Mouse (Mus musculus) liver, adult (tissue): Measurements from ENCODE around the gene Map2.

Source experiments
- GATA4 ChIP-seq: IDR thresholded peaks from 2 replicates; pipeline ENCODE4 v1.6.1; 2014; ENCODE audit warnings: mild to moderate bottlenecking, low read length; ENCODE audit not compliant: insufficient replicate concordance

The Map2 gene

DNA sequence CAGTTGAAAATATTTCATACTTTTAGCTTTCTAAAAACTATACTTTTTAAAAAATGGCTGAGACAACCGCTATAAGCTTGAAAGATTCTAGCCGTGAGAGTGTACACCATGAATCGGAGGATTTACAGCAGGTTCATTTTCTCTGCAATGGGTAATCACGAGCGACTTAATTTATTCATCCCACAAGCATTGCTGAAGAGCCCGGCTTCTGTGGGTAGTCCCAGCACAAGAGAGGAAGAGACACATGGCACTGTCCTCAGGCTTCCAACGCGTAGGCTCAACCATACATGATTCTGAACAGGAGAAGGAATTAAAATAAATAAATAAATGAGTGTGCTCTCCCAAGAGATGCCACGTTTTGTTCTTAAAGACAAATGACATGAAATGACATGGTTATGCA is 148.4 kb downstream of the Map2 start:
- no peak for TF ChIP-seq GATA4

DNA sequence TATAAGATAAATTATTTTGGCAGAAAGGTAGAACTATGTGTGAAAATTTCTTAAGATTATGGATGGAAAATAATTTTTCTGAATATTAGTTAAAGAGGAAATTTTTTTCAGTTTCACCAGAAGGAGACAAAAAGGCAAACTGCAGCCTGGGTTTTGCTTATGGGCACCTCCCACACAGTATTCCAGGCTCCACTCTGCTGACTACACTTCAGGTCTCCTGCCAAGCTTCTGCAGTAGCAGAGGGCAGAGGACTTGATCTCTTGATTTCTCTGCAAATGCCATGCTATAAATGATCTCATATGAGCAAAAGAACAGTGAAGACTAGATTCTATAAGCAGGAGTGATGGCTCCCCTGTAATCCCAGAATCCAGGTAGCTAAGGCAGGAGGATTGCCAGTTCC is 149.9 kb downstream of the Map2 start:
- no peak for TF ChIP-seq GATA4

DNA sequence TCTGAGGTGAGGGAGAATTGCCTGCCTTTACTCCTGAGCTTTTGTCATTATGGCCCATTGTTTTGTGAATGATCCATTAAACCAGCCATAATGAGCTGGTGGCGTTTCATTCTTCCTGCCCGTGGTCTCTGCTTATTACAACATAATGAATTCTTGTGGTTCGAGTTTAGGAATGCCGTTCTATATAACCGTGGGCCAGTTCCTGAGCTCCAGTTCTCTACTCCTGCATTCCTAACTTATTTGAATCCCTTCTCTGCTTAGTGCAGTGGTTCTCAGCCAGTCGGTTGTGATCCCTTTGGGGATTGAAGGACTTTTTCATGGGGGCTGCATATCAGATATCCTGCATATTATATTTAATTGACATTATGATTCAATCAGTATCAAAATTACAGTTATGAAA is 153.9 kb downstream of the Map2 start:
- no peak for TF ChIP-seq GATA4

- TF ChIP-seq GATA4 = no peak
Measured at GRCm38 (mm10) chr1:66329534-66329933, 154.5 kb downstream of the Map2 start.

DNA sequence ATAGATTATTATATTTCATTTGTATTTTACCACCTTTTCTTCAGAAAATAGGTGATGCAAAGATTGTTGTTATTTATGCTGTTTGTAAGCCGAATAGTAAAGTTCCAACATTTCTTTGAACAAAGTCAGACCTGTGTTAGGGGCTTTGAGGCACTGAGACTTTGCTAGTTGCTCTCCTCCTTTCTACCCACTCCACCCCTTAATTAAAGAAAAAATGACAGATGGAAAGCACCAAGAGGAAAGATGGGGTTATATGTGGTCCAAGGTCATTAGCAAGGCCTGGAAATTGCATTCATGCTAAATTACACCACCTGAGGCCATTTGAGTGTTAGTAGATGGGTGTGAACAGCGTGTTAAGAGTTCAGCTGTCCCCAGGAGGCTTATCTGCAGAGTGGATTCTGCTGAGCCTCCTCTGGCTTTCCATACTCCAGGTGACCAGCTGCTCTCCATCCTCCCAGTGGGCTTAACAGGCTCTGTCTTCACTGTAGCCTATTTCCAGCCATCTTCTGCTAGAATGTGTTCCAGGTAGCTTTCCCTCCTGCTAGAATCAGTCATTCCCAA is 160.7 kb downstream of the Map2 start:
- no peak for TF ChIP-seq GATA4

- TF ChIP-seq GATA4 = no peak
Measured at GRCm38 (mm10) chr1:66339213-66339612, 164.1 kb downstream of the Map2 start.

GRCm38 (mm10) chr1:66348404-66349165 is 173.5 kb downstream of the Map2 start:
- no peak for TF ChIP-seq GATA4

DNA sequence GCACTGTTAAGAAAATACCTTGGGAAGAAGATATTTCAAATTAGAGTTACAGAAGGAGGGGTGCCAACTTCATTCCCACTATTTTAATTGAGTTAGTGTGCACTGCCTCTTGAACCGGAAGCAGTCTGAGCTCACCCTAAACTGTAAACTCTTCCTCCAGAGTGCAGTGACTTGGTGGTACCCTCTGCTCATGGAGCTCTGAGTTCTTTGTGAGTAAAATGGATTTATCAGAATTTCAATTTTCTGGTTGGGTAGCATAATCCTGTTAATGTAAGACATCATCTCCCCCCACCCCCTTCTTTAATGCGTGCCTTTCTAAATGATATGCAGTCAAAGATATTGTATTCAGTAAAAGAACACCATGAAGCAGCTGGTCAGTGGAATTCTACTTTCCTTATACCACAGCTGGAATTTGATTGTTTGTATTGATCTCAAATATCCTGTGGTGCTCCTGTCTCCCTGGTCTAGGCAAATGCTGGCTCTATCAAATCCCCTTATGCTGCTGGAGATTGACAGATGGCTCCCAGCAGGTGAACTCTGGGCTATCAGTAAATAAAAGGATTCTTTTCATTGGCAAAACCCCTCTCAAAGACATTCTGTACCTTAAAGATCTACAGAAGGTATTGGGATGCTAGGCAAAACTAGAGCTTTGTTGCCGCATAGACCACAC is 174.2 kb downstream of the Map2 start:
- no peak for TF ChIP-seq GATA4

- no peak for TF ChIP-seq GATA4
Measured at GRCm38 (mm10) chr1:66351366-66351765, 176.3 kb downstream of the Map2 start.

- no peak for TF ChIP-seq GATA4
Measured at GRCm38 (mm10) chr1:66361799-66362198, 186.7 kb downstream of the Map2 start.

DNA sequence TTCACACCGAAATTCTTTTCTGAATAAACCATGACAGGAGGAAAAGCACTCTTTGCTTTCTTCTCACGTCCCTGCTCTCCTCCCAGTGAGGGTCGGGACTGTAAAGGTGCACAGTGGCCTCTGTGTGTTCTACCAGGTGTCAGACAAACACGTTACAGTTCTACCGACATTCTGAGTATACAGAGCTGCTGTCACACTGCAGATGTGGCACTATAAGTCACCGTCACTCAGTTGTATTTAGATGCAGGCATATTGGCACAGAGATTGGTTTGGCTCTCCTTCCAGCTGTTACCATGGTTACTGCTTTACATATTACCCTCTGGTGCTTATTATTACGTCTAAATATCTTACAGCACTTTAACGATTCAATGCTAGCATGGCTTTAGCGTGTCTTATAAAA is 188.2 kb downstream of the Map2 start:
- TF ChIP-seq GATA4 = no peak

- no peak for TF ChIP-seq GATA4
Measured at GRCm38 (mm10) chr1:66364386-66364785, 189.3 kb downstream of the Map2 start.

GRCm38 (mm10) chr1:66365600-66365999 is 190.5 kb downstream of the Map2 start:
- no peak for TF ChIP-seq GATA4

- TF ChIP-seq GATA4 = no peak
Measured at GRCm38 (mm10) chr1:66369486-66369885, 194.4 kb downstream of the Map2 start.

DNA sequence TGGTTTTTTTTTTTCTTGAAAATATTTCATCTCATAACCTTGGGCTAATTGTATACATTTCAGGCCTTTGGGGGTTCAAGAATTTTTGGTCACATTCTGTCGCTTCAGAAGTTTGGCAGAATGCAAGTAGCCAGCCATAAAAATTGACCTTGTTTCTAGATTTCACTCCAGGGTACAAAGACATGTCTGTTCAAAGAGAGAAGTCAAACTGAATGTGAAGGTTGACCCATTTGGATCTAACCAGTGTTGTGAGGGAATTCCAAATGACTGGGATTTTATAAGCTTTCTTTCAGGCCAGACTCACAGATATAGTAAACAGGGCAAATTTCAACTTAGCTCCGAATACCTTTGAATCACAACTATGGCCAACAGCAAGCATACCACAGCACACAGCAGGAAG is 196.3 kb downstream of the Map2 start:
- TF ChIP-seq GATA4 = no peak

- TF ChIP-seq GATA4 = no peak
Measured at GRCm38 (mm10) chr1:66386321-66386720, 211.2 kb downstream of the Map2 start.

DNA sequence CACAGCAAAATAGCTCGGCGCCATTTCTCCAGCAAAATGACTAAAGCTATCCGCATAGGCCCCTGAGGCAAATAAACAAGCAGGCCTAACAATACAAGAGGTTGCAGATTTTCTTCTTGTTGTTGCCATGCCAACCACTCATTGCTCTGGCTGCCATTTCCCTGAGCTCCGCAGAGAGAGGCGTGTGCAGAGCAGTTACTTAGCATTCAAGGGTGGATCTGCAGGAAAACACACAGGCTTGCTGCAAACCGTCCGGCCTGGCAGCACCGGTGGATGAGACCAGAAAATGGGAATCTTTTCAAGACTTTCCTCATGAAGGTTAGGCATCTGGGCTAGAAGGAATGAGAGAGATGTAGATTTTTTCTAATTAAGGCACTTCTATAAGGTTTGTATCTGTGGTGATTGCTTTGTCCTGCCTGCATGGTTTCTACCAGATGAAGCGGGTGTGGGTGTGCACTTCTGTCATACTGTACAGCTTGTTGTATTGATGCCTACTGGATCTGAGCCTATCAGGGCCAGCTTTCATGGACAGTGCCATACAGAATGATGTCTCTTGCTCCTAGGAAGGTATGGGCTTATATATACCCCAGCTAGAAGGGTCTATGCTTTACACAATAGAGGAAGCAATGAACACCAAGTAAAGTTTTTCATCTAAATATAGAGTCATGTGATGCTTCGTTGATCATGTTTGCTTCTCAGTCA is 211.8 kb downstream of the Map2 start:
- TF ChIP-seq GATA4 = no peak

- no peak for TF ChIP-seq GATA4
Measured at GRCm38 (mm10) chr1:66388561-66388960, 213.5 kb downstream of the Map2 start.
